Mouse (Mus musculus): ENCODE measurements around the gene Gast. TPM values are rescaled to one million over a fixed set of nuclear protein-coding genes. Genes with fewer than 3 reads are reported as not detected.
A peak's percentile ranks its signal among the peaks of the same experiment; 100 is the strongest.
"Not testable (repeated sequence)": the region's sequence is repeated elsewhere in the genome, so short reads cannot be mapped to it uniquely, and the experiment has no call there.

Gast gene
- polyA plus RNA-seq, 1 experiment from 2014 or later: 4.0 TPM

GRCm38 (mm10) chr11:100308672-100309071, 25.5 kb upstream of the Gast start:
- H3K27ac ChIP-seq; H3K4me2 ChIP-seq; H3K4me1 ChIP-seq; H3K9ac ChIP-seq; ATAC-seq (ENCODE audit: insufficient number of reproducible peaks, low FRiP score, low TSS enrichment, low read depth); H3K27me3 ChIP-seq; H3K9me3 ChIP-seq; H3K4me3 ChIP-seq; H3K36me3 ChIP-seq: not testable (repeated sequence)
- 87% methylated on average over 6 of the region's 6 CpGs for WGBS

- no peak overlapping the region for H3K27ac ChIP-seq
- no peaks in the 10 kb centered on the region for H3K4me1 ChIP-seq
- no peak overlapping the region for H3K9ac ChIP-seq
- WGBS: 64% methylated on average over 1 of the region's 1 CpGs
- H3K4me2 ChIP-seq: no peak overlapping the region
- H3K4me3 ChIP-seq: no peak overlapping the region
- H3K9me3 ChIP-seq: no peaks in the 10 kb centered on the region
- no peaks in the 10 kb centered on the region for H3K27me3 ChIP-seq
- H3K36me3 ChIP-seq: no peaks in the 10 kb centered on the region
- no peak for ATAC-seq (ENCODE audit: insufficient number of reproducible peaks, low FRiP score, low TSS enrichment, low read depth)
Measured at GRCm38 (mm10) chr11:100311656-100312055, 22.6 kb upstream of the Gast start.

GRCm38 (mm10) chr11:100312096-100312679, 22.0 kb upstream of the Gast start:
- ATAC-seq (ENCODE audit: insufficient number of reproducible peaks, low FRiP score, low TSS enrichment, low read depth): no peak
- Histone ChIP-seq H3K4me2 (no peak overlapping the region), H3K27me3 (no peaks in the 10 kb centered on the region), H3K9ac (no peak overlapping the region), H3K9me3 (no peaks in the 10 kb centered on the region), H3K36me3 (no peaks in the 10 kb centered on the region), H3K4me3 (no peak overlapping the region), H3K27ac (no peak overlapping the region), H3K4me1 (no peaks in the 10 kb centered on the region)
- 31% methylated on average over 5 of the region's 5 CpGs for WGBS

- Histone ChIP-seq H3K4me1 (no peaks in the 10 kb centered on the region), H3K9me3 (no peaks in the 10 kb centered on the region), H3K4me3 (no peak overlapping the region), H3K27me3 (no peaks in the 10 kb centered on the region), H3K27ac (no peak overlapping the region), H3K9ac (no peak overlapping the region), H3K4me2 (no peak overlapping the region), H3K36me3 (no peaks in the 10 kb centered on the region)
- no peak for ATAC-seq (ENCODE audit: insufficient number of reproducible peaks, low FRiP score, low TSS enrichment, low read depth)
- WGBS: 90% methylated on average over 6 of the region's 6 CpGs
Measured at GRCm38 (mm10) chr11:100313424-100313823, 20.8 kb upstream of the Gast start.

- WGBS: 82% methylated on average over 5 of the region's 5 CpGs
Measured at GRCm38 (mm10) chr11:100315439-100315838, 18.8 kb upstream of the Gast start.

GRCm38 (mm10) chr11:100317826-100318380, 16.3 kb upstream of the Gast start:
- Histone ChIP-seq H3K4me3 (no peak overlapping the region), H3K4me2 (no peak overlapping the region), H3K9ac (no peak overlapping the region), H3K9me3 (no peaks in the 10 kb centered on the region), H3K27ac (no peak overlapping the region), H3K36me3 (peaks cover 19% of the 10 kb centered on the region), H3K4me1 (peaks cover 7% of the 10 kb centered on the region; the same call in 1 of the 2 replicates), H3K27me3 (no peaks in the 10 kb centered on the region)
- 46% methylated on average over 6 of the region's 6 CpGs for WGBS
- ATAC-seq (ENCODE audit: insufficient number of reproducible peaks, low FRiP score, low TSS enrichment, low read depth): no peak

More at GRCm38 (mm10) chr11:100315439-100315838, 18.8 kb upstream of the Gast start:
- H3K36me3 ChIP-seq: no peaks in the 10 kb centered on the region
- ATAC-seq (ENCODE audit: insufficient number of reproducible peaks, low FRiP score, low TSS enrichment, low read depth): no peak
- no peaks in the 10 kb centered on the region for H3K27me3 ChIP-seq
- H3K9me3 ChIP-seq: no peaks in the 10 kb centered on the region
- no peak overlapping the region for H3K4me3 ChIP-seq
- no peak overlapping the region for H3K27ac ChIP-seq
- no peak overlapping the region for H3K4me2 ChIP-seq
- peaks cover 2% of the 10 kb centered on the region; the same call in 1 of the 2 replicates for H3K4me1 ChIP-seq
- H3K9ac ChIP-seq: no peak overlapping the region

GRCm38 (mm10) chr11:100318529-100319451, 15.4 kb upstream of the Gast start:
- 85% methylated on average over 10 of the region's 10 CpGs for WGBS
- Histone ChIP-seq H3K9ac (no peak overlapping the region), H3K27ac (peak overlapping the region; percentile 75; the same call in 1 of the 2 replicates), H3K4me1 (peaks cover 7% of the 10 kb centered on the region; the same call in 1 of the 2 replicates), H3K36me3 (peaks cover 19% of the 10 kb centered on the region), H3K4me3 (peak overlapping the region; percentile 72), H3K9me3 (no peaks in the 10 kb centered on the region), H3K4me2 (peak overlapping the region; percentile 62), H3K27me3 (no peaks in the 10 kb centered on the region)
- ATAC-seq (ENCODE audit: insufficient number of reproducible peaks, low FRiP score, low TSS enrichment, low read depth): no peak

- Histone ChIP-seq H3K27ac (peak within 1 kb of the TSS; percentile 100), H3K4me1 (peaks cover 7% of the 10 kb centered on the region; the same call in 1 of the 2 replicates), H3K9ac (peak within 1 kb of the TSS; percentile 92), H3K27me3 (no peaks in the 10 kb centered on the region), H3K36me3 (peaks cover 19% of the 10 kb centered on the region), H3K9me3 (no peaks in the 10 kb centered on the region), H3K4me3 (peak within 1 kb of the TSS; percentile 72), H3K4me2 (peak within 1 kb of the TSS; percentile 62)
- under 1% methylated on average over 51 of the region's 58 CpGs for WGBS
- peak; percentile 90 for ATAC-seq (ENCODE audit: insufficient number of reproducible peaks, low FRiP score, low TSS enrichment, low read depth)
Measured at GRCm38 (mm10) chr11:100319492-100320171, 14.6 kb upstream of the Gast start, which contains the start of gene Eif1. Eif1 (plus strand) TSS chr11:100319885.

GRCm38 (mm10) chr11:100320172-100320630, 14.0 kb upstream of the Gast start:
- Histone ChIP-seq H3K36me3 (peaks cover 19% of the 10 kb centered on the region), H3K4me1 (peaks cover 7% of the 10 kb centered on the region; the same call in 1 of the 2 replicates), H3K9me3 (no peaks in the 10 kb centered on the region), H3K4me3 (peak overlapping the region; percentile 72), H3K27me3 (no peaks in the 10 kb centered on the region), H3K9ac (peak overlapping the region; percentile 92), H3K27ac (peak overlapping the region; percentile 100), H3K4me2 (peak overlapping the region; percentile 58)
- under 1% methylated on average over 40 of the region's 40 CpGs for WGBS
- peak; percentile 81 for ATAC-seq (ENCODE audit: insufficient number of reproducible peaks, low FRiP score, low TSS enrichment, low read depth)

- peaks cover 19% of the 10 kb centered on the region for H3K36me3 ChIP-seq
- H3K9ac ChIP-seq: peak overlapping the region; percentile 92
Measured at GRCm38 (mm10) chr11:100320701-100321410, 13.4 kb upstream of the Gast start.

More at GRCm38 (mm10) chr11:100320701-100321410, 13.4 kb upstream of the Gast start:
- Histone ChIP-seq H3K4me2 (peak overlapping the region; percentile 58), H3K27ac (peak overlapping the region; percentile 100), H3K4me3 (peak overlapping the region; percentile 72)
- H3K4me1 ChIP-seq; ATAC-seq (ENCODE audit: insufficient number of reproducible peaks, low FRiP score, low TSS enrichment, low read depth); H3K27me3 ChIP-seq; H3K9me3 ChIP-seq: not testable (repeated sequence)
- 15% methylated on average over 11 of the region's 11 CpGs for WGBS

Data from limb, embryonic 15.5 days (tissue).